Mouse (Mus musculus) heart, embryonic 16.5 days (tissue): ENCODE measurements at regions not wholly inside any gene's neighbourhood (a gene's known extent, or its start where the extent isn't known, plus 50 kb on each side); places are given as distances from the start of the nearest gene placed in this dataset.

Experiments
- ATAC-seq: fragments of 200-750 bp; cut with Nextera tagmentation; replicated peaks from 2 replicates; pipeline ENCODE4 v1.8.0; 2017; ENCODE audit warnings: moderate number of reproducible peaks; ENCODE audit not compliant: insufficient read depth, low FRiP score; ENCODE audit errors: extremely low read depth
- H3K27ac ChIP-seq: fragments of 300-500 bp; sonication (generic); 2 replicates; pipeline ENCODE4 v1.5.1; 2014; ENCODE audit warnings: mild to moderate bottlenecking, low read length, control low read depth, moderate library complexity
- H3K27me3 ChIP-seq: fragments of 300-500 bp; sonication (generic); 2 replicates; pipeline ENCODE4 v1.6.1; 2014; ENCODE audit warnings: low read length, mixed read lengths; ENCODE audit not compliant: control insufficient read depth, insufficient read depth
- H3K36me3 ChIP-seq: fragments of 300-500 bp; sonication (generic); 2 replicates; pipeline ENCODE4 v1.6.1; 2014; ENCODE audit not compliant: control insufficient read depth, insufficient read depth
- H3K4me1 ChIP-seq: fragments of 300-500 bp; sonication (generic); 2 replicates; pipeline ENCODE4 v1.6.1; 2014; ENCODE audit warnings: low read length, mixed read lengths; ENCODE audit not compliant: control insufficient read depth, insufficient read depth
- H3K4me2 ChIP-seq: fragments of 300-500 bp; sonication (generic); 2 replicates; pipeline ENCODE4 v1.6.1; 2014; ENCODE audit warnings: low read depth, mild to moderate bottlenecking, control low read depth, low read length
- H3K4me3 ChIP-seq: fragments of 300-500 bp; sonication (generic); 2 replicates; pipeline ENCODE4 v1.5.1; 2014; ENCODE audit warnings: mild to moderate bottlenecking, control low read depth, low read length
- H3K9ac ChIP-seq: fragments of 300-500 bp; sonication (generic); 2 replicates; pipeline ENCODE4 v1.6.1; 2014; ENCODE audit warnings: low read length, control low read depth
- H3K9me3 ChIP-seq: fragments of 300-500 bp; sonication (generic); replicated peaks from 2 replicates; pipeline ENCODE4 v1.6.1; 2016; ENCODE audit warnings: low read length; ENCODE audit not compliant: control insufficient read depth
- WGBS: fragments of 180-500 bp; shearing (Covaris S2); extraction: QIAGEN DNeasy Blood & Tissue Kit; methylation state at CpG from one replicate; pipeline ENCODE4 v1.1.7; 2014; 5-methylcytosine and 5-hydroxymethylcytosine counted together

- Histone ChIP-seq H3K9me3 (no peaks in the 10 kb centered on the region), H3K4me3 (no peak overlapping the region), H3K36me3 (no peaks in the 10 kb centered on the region), H3K4me2 (no peak overlapping the region), H3K27ac (no peak overlapping the region), H3K4me1 (peaks cover 6% of the 10 kb centered on the region), H3K27me3 (no peaks in the 10 kb centered on the region), H3K9ac (no peak overlapping the region)
- no peak for ATAC-seq
- 77% methylated on average over 3 of the region's 3 CpGs for WGBS
These were observed 55.6 kb upstream of the Fam180a start for GRCm38 (mm10) chr6:35381536-35381935.

DNA sequence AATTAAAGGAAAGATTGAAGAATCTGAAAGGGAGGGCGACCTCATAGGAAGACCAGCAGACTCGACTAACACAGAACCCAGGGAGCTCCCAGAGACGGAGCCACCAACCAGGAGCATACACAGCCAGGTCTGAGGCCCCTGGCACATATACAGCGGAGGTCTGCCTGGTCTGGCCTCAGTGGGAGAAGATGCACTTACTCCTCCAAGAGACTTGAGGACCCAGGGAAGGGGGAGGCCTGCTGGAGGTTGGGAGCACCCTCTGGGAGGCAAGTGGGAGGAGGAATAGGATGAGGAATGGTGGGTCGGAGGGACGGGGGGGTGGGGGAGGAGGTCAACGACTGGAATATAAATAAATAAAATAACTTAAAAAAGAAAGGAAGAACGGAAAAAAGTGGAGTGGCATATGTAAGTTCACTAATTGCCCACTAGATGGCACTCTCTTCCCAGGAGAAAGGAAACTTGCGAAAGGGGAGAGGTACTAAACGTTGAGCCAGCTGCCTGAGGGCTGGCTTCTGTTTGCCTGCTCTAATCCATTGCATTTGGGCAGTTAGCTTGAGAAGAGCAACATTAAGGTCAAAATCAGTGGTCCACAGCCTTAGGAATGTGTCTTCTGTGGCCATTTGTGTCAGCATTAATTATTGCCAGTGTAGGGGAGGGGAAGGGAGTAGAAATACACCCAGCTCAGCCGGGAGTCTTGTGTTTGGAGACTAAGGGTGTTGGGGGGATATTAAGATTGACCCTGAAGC is 55.0 kb upstream of the Fam180a start:
- Histone ChIP-seq H3K4me2 (peak overlapping the region; percentile 65), H3K9me3 (no peaks in the 10 kb centered on the region), H3K4me1 (peaks cover 6% of the 10 kb centered on the region), H3K9ac (peak overlapping the region; percentile 34; the same call in 1 of the 2 replicates), H3K27me3 (no peaks in the 10 kb centered on the region), H3K36me3 (no peaks in the 10 kb centered on the region), H3K4me3 (peak overlapping the region; percentile 46), H3K27ac (no peak overlapping the region)
- 23% methylated on average over 11 of the region's 11 CpGs for WGBS
- ATAC-seq: no peak

- no peak; the same call in 1 of the 2 replicates for ATAC-seq
- Histone ChIP-seq H3K9ac (0 out of 2 replicates have a peak overlapping the region, but pooled peaks have one; percentile 30), H3K27me3 (no peaks in the 10 kb centered on the region), H3K27ac (no peak overlapping the region), H3K9me3 (no peaks in the 10 kb centered on the region), H3K4me3 (peak overlapping the region; percentile 32), H3K36me3 (no peaks in the 10 kb centered on the region), H3K4me1 (peaks cover 6% of the 10 kb centered on the region), H3K4me2 (peak overlapping the region; percentile 57)
- 9% methylated on average over 8 of the region's 8 CpGs for WGBS
These were observed 53.9 kb upstream of the Fam180a start for GRCm38 (mm10) chr6:35379890-35380289.

DNA sequence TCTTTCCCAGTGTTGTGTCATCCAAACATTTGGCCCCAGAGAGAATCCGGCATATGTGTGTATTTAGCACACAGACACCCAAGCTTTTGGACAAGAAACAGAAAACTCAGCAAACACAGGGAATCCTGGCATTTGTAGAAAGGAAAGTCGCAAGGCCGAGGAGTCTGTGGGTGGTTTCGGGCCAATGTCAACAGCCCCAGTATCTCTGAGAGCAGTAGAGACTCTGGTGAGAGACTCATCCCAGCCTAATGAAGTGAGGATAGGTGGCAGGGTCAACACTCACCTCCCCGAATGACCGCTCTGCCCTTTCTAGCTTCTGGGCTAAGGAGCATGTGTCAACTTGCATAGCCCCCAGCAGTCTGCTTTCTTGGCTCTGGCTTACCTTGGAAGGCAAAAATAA is 52.9 kb upstream of the Fam180a start:
- H3K27me3 ChIP-seq: no peaks in the 10 kb centered on the region
- 76% methylated on average over 6 of the region's 6 CpGs for WGBS
- no peaks in the 10 kb centered on the region for H3K36me3 ChIP-seq
- no peak overlapping the region for H3K4me2 ChIP-seq
- no peak overlapping the region for H3K27ac ChIP-seq
- no peak overlapping the region for H3K4me3 ChIP-seq
- ATAC-seq: no peak
- peaks cover 6% of the 10 kb centered on the region for H3K4me1 ChIP-seq
- no peak overlapping the region for H3K9ac ChIP-seq
- no peaks in the 10 kb centered on the region for H3K9me3 ChIP-seq

- Histone ChIP-seq H3K27me3 (no peaks in the 10 kb centered on the region), H3K4me3 (no peak overlapping the region), H3K9ac (no peak overlapping the region), H3K4me1 (peaks cover 6% of the 10 kb centered on the region), H3K36me3 (no peaks in the 10 kb centered on the region), H3K4me2 (no peak overlapping the region), H3K27ac (no peak overlapping the region), H3K9me3 (no peaks in the 10 kb centered on the region)
- 82% methylated on average over 3 of the region's 3 CpGs for WGBS
- ATAC-seq: no peak
These were observed 51.6 kb upstream of the Fam180a start for GRCm38 (mm10) chr6:35377535-35377934.

- Histone ChIP-seq H3K36me3 (no peaks in the 10 kb centered on the region), H3K27ac (no peak overlapping the region), H3K4me3 (no peak overlapping the region), H3K9ac (no peak overlapping the region), H3K9me3 (no peaks in the 10 kb centered on the region), H3K4me1 (peaks cover 9% of the 10 kb centered on the region), H3K4me2 (no peak overlapping the region), H3K27me3 (no peaks in the 10 kb centered on the region)
- 78% methylated on average over 9 of the region's 9 CpGs for WGBS
- ATAC-seq: no peak
These were observed 50.6 kb upstream of the Fam180a start for GRCm38 (mm10) chr6:35376526-35376925.
